ENCODE assay signal across 28 mouse cellular contexts in the genomic region with DNA sequence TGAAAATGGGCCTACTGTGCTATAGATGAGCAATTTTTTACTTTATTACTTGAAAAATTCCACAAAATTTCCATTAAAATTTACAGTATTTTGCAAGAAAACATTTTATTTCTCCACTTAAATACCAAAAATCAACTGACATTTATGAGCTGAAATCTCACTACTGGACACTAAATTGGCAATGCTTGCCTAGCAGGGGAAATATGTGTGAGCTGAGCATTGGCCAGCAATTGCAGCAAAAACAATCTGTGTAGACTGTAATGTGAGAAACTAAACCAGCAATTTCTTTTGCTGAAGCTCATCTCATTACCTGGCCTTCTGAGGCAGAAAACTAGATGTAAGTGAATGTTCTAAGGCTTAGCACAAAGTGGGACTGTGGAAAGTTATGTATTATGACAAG.
A peak's percentile ranks its signal among the peaks of the same experiment; 100 is the strongest.
DNase-seq lines count a peak whose midpoint lies in the region; ATAC-seq and TF ChIP-seq lines count a peak whose summit lies in the region.
"Had no signal": no experiment of that assay in that cellular context is flagged by ENCODE, and none has a peak within 500 bp of the region (broad histone marks: within the 10 kb centered on the region; RNA-seq: fewer than 3 reads in every experiment).

No protein-coding gene starts in this region.

- no peaks in the 10 kb centered on the region for H3K4me1 ChIP-seq in lung, embryonic 14.5 days (ENCODE audit: insufficient read depth)
- no peaks in the 10 kb centered on the region for H3K4me1 ChIP-seq in lung, postnatal 0 days (ENCODE audit: insufficient read depth, low read depth, low read length)
- H3K4me1 ChIP-seq: embryonic facial prominence, embryonic 13.5 days; embryonic facial prominence, embryonic 15.5 days; forebrain, embryonic 10.5 days; forebrain, embryonic 12.5 days had no signal

- no peak for TF ChIP-seq CTCF in lung, embryonic 14.5 days (IDR thresholded peaks at IDR 0.05; ENCODE audit: low read depth)
- TF ChIP-seq CTCF in lung, postnatal 0 days (IDR thresholded peaks at IDR 0.05) = no peak
- no peak for TF ChIP-seq CTCF in brain, embryonic 14.5 days (IDR thresholded peaks at IDR 0.05; ENCODE audit: borderline replicate concordance, extremely low read depth, insufficient read depth, insufficient read length)

- no peak overlapping the region for H3K4me2 ChIP-seq in lung, embryonic 14.5 days
- H3K4me2 ChIP-seq in lung, postnatal 0 days (replicated peaks; ENCODE audit: low read depth, low read length) = no peak overlapping the region
- H3K4me2 ChIP-seq: embryonic facial prominence, embryonic 13.5 days; embryonic facial prominence, embryonic 15.5 days; forebrain, embryonic 12.5 days had no signal

- H3K4me3 ChIP-seq in lung, embryonic 14.5 days (ENCODE audit: low read depth, low read length) = no peak overlapping the region
- no peak overlapping the region for H3K4me3 ChIP-seq in lung, postnatal 0 days (ENCODE audit: low read depth, low read length)
- H3K4me3 ChIP-seq: embryonic facial prominence, embryonic 13.5 days; embryonic facial prominence, embryonic 15.5 days; erythroblast, embryonic 14.5 days; forebrain, embryonic 10.5 days; forebrain, embryonic 12.5 days had no signal

- H3K27ac ChIP-seq in lung, embryonic 14.5 days (ENCODE audit: low read depth) = no peak overlapping the region
- H3K27ac ChIP-seq in lung, postnatal 0 days (ENCODE audit: low read length) = no peak overlapping the region
- H3K27ac ChIP-seq: embryonic facial prominence, embryonic 13.5 days; embryonic facial prominence, embryonic 15.5 days; forebrain, embryonic 10.5 days; forebrain, embryonic 12.5 days had no signal

- TF ChIP-seq POLR2A in brain, embryonic 14.5 days (IDR thresholded peaks at IDR 0.05; ENCODE audit: borderline replicate concordance, extremely low read depth, insufficient read depth, insufficient read length, poor library complexity, severe bottlenecking) = no peak

- no peaks in the 10 kb centered on the region for H3K27me3 ChIP-seq in lung, embryonic 14.5 days (ENCODE audit: insufficient read depth, low read length)
- no peaks in the 10 kb centered on the region for H3K27me3 ChIP-seq in lung, postnatal 0 days (replicated peaks; ENCODE audit: insufficient read depth, low read length)
- H3K27me3 ChIP-seq: CH12.LX; embryonic facial prominence, embryonic 13.5 days; embryonic facial prominence, embryonic 15.5 days; forebrain, embryonic 12.5 days; Patski had no signal

- no peaks in the 10 kb centered on the region for H3K9me3 ChIP-seq in lung, embryonic 14.5 days (ENCODE audit: low read depth, low read length)
- no peaks in the 10 kb centered on the region for H3K9me3 ChIP-seq in lung, postnatal 0 days (ENCODE audit: low read length)
- H3K9me3 ChIP-seq: embryonic facial prominence, embryonic 13.5 days; embryonic facial prominence, embryonic 15.5 days; forebrain, embryonic 10.5 days; forebrain, embryonic 12.5 days had no signal

- DNase-seq in lung, embryonic 14.5 days = peak; percentile 78
- DNase-seq in lung, postnatal 14 days = no peak
- DNase-seq in lung, postnatal 0 days (ENCODE audit: low spot score) = peak; percentile 17
- no peak for DNase-seq in lung, postnatal 36 days
- peak; percentile 7 for DNase-seq in brain, embryonic 14.5 days (ENCODE audit: low read depth)
- DNase-seq: adrenal gland, adult 8-10 months; adrenal gland, postnatal 14 days; adrenal gland, postnatal 36 days; B cell, adult 2 months; cerebellum, adult 11 months; cerebellum, adult 18-20 months; cerebellum, adult 8-10 months; cerebellum, adult 9-11 months; cerebellum, postnatal 14 days; cerebellum, postnatal 36 days; embryo, embryonic 11 days had no signal

- H3K36me3 ChIP-seq in lung, embryonic 14.5 days (ENCODE audit: insufficient read depth) = no peaks in the 10 kb centered on the region
- no peaks in the 10 kb centered on the region for H3K36me3 ChIP-seq in lung, postnatal 0 days (ENCODE audit: insufficient read depth, low read length)
- H3K36me3 ChIP-seq: embryonic facial prominence, embryonic 13.5 days; embryonic facial prominence, embryonic 15.5 days; forebrain, embryonic 10.5 days; forebrain, embryonic 12.5 days; G1E had no signal

- TF ChIP-seq EP300 in lung, postnatal 0 days (IDR thresholded peaks at IDR 0.05) = no peak

- H3K9ac ChIP-seq in lung, embryonic 14.5 days = no peak overlapping the region
- no peak overlapping the region for H3K9ac ChIP-seq in lung, postnatal 0 days (replicated peaks; ENCODE audit: low read depth)
- H3K9ac ChIP-seq: embryonic facial prominence, embryonic 13.5 days; embryonic facial prominence, embryonic 15.5 days; forebrain, embryonic 12.5 days had no signal

- ATAC-seq in lung, embryonic 14.5 days (ENCODE audit: insufficient read depth) = 0 out of 2 replicates have a peak, but pooled peaks have one; percentile 52
- no peak for ATAC-seq in lung, postnatal 0 days
- ATAC-seq: activated CD4-positive, CD25-positive, alpha-beta regulatory T cell, adult 4 months; CD4-positive, CD25-positive, alpha-beta regulatory T cell, adult 4 months; forebrain, embryonic 14.5 days; forebrain, embryonic 16.5 days; Patski had no signal

Comparison
In these comparisons a context has a peak if more than half of its experiments do, and no peak if none do; other contexts are left out.
1. DNase-seq: peak in lung, embryonic 14.5 days (single experiment), lung, postnatal 0 days (single experiment) and brain, embryonic 14.5 days (single experiment); none in lung, postnatal 14 days (single experiment) and lung, postnatal 36 days (single experiment).